ENCODE assay signal across 8 mouse cellular contexts in the genomic region with DNA sequence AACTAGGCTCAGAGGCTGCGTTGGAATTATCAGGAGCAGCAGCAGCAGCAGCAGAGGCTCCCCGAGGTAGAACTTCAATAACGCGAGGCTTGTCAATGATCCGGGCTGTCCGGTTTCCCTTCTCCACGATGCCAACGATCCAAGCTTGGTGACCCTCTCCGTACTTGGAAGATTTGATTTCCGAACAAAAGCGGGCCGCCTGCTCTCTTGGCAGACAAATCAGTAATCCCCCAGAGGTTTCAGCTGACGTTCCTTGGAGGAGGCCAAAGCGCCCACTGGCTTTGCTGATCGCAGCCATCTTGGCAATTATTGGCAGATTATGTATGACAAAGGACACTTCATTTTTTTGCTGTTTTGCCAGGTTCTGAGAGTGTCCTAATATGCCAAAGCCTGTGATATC. TPM values are rescaled to one million over a fixed set of nuclear protein-coding genes. Genes with fewer than 3 reads are reported as not detected.
DNase-seq lines count a peak whose midpoint lies in the region; ATAC-seq and TF ChIP-seq lines count a peak whose summit lies in the region.

No protein-coding gene starts in this region.

- 95% methylated on average over 15 of the region's 15 CpGs for WGBS in heart, embryonic 14.5 days
- WGBS in bone marrow, adult 2 months, result 90% methylated on average over 15 of the region's 15 CpGs
- whole genome bisulfite sequencing in hindbrain, embryonic 11.5 days, result 94% methylated on average over 15 of the region's 15 CpGs
- 96% methylated on average over 15 of the region's 15 CpGs for whole genome bisulfite sequencing in midbrain, embryonic 11.5 days

- H3K9me3 ChIP-seq in heart, embryonic 14.5 days (ENCODE audit: control insufficient read depth, low read length), result peaks cover 5% of the 10 kb centered on the region; the same call in 1 of the 2 replicates
- H3K9me3 ChIP-seq in hindbrain, embryonic 11.5 days (ENCODE audit: control insufficient read depth, low read length), result no peaks in the 10 kb centered on the region
- no peaks in the 10 kb centered on the region; the same call in 1 of the 2 replicates for H3K9me3 ChIP-seq in midbrain, embryonic 11.5 days (ENCODE audit: control insufficient read depth, low read length)

- no peak for DNase-seq in heart, adult 8-10 months (ENCODE audit: low spot score)
- no peak for DNase-seq in hindbrain, embryonic 11.5 days (ENCODE audit: low spot score)
- DNase-seq in midbrain, embryonic 11.5 days (ENCODE audit: low spot score, missing footprints), result peak; percentile 73
- DNase-seq in embryo, embryonic 10 days (ENCODE audit: low spot score), result no peak
- no peak for DNase-seq in yolk sac, embryonic 10.5 days (ENCODE audit: low spot score)

- H3K4me3 ChIP-seq in heart, embryonic 14.5 days (ENCODE audit: control insufficient read depth in 1 of 2, insufficient read depth in 1 of 2, low read depth in 1 of 2, low read length in 2 of 2), result peak overlapping the region in 1 of 2 experiments; percentile 66; a peak in 2 of 4 replicates
- H3K4me3 ChIP-seq in bone marrow, adult 2 months (replicated peaks; ENCODE audit: control insufficient read depth, low read depth, low read length), result peak overlapping the region; percentile 92
- peak overlapping the region; percentile 86; the same call in 1 of the 2 replicates for H3K4me3 ChIP-seq in hindbrain, embryonic 11.5 days (ENCODE audit: low read depth, low read length)
- peak overlapping the region; percentile 82; the same call in 1 of the 2 replicates for H3K4me3 ChIP-seq in midbrain, embryonic 11.5 days (ENCODE audit: low read depth, low read length)

- H3K4me1 ChIP-seq in heart, embryonic 14.5 days (ENCODE audit: control insufficient read depth in 2 of 2, insufficient read depth in 2 of 2, low read length in 2 of 2), result peaks cover 11 to 15% of the 10 kb centered on the region in 2 experiments
- H3K4me1 ChIP-seq in bone marrow, adult 2 months (ENCODE audit: control insufficient read depth, insufficient read depth, low read length), result peaks cover 4% of the 10 kb centered on the region
- no peaks in the 10 kb centered on the region for H3K4me1 ChIP-seq in hindbrain, embryonic 11.5 days (replicated peaks; ENCODE audit: control insufficient read depth, insufficient read depth, low read length)
- peaks cover 11% of the 10 kb centered on the region for H3K4me1 ChIP-seq in midbrain, embryonic 11.5 days (ENCODE audit: control insufficient read depth, insufficient read depth, low read length)

- H3K9ac ChIP-seq in heart, embryonic 14.5 days (ENCODE audit: low read length), result peak overlapping the region; percentile 88
- no peak overlapping the region for H3K9ac ChIP-seq in hindbrain, embryonic 11.5 days (ENCODE audit: low read depth, low read length)
- H3K9ac ChIP-seq in midbrain, embryonic 11.5 days (ENCODE audit: low read length), result no peak overlapping the region

- H3K27ac ChIP-seq in heart, embryonic 14.5 days (replicated peaks in 1 of 2; ENCODE audit: control insufficient read depth in 1 of 2, insufficient read depth in 1 of 2, low read depth in 2 of 2, low read length in 2 of 2), result no peak overlapping the region
- H3K27ac ChIP-seq in bone marrow, adult 2 months (ENCODE audit: control insufficient read depth, insufficient read depth, low read depth, low read length, poor library complexity), result no peak overlapping the region
- H3K27ac ChIP-seq in hindbrain, embryonic 11.5 days (ENCODE audit: low read depth, low read length), result no peak overlapping the region
- no peak overlapping the region for H3K27ac ChIP-seq in midbrain, embryonic 11.5 days (ENCODE audit: low read depth, low read length)

- peaks cover 11% of the 10 kb centered on the region for H3K36me3 ChIP-seq in heart, embryonic 14.5 days (ENCODE audit: control insufficient read depth, insufficient read depth, low read length)
- H3K36me3 ChIP-seq in hindbrain, embryonic 11.5 days (ENCODE audit: control insufficient read depth, insufficient read depth, low read length), result no peaks in the 10 kb centered on the region
- H3K36me3 ChIP-seq in midbrain, embryonic 11.5 days (ENCODE audit: control insufficient read depth, insufficient read depth, low read length), result 0 out of 2 replicates have a peak, but pooled peaks cover 3% of the 10 kb centered on the region

- TF ChIP-seq CTCF in bone marrow, adult 2 months (IDR thresholded peaks at IDR 0.05; ENCODE audit: control insufficient read depth, insufficient read depth, low read length), result no peak

- peak overlapping the region; percentile 86 for H3K4me2 ChIP-seq in heart, embryonic 14.5 days (ENCODE audit: low read length)
- peak overlapping the region; percentile 96; the same call in 1 of the 2 replicates for H3K4me2 ChIP-seq in hindbrain, embryonic 11.5 days (replicated peaks; ENCODE audit: low read depth, low read length)
- peak overlapping the region; percentile 97; the same call in 1 of the 2 replicates for H3K4me2 ChIP-seq in midbrain, embryonic 11.5 days

- no peaks in the 10 kb centered on the region for H3K27me3 ChIP-seq in heart, embryonic 14.5 days (ENCODE audit: control insufficient read depth, insufficient read depth, low read length)
- no peaks in the 10 kb centered on the region for H3K27me3 ChIP-seq in hindbrain, embryonic 11.5 days (ENCODE audit: control insufficient read depth, insufficient read depth, low read length)
- no peaks in the 10 kb centered on the region for H3K27me3 ChIP-seq in midbrain, embryonic 11.5 days (ENCODE audit: control insufficient read depth, insufficient read depth, low read length)

- ATAC-seq in heart, embryonic 14.5 days (ENCODE audit: insufficient number of reproducible peaks, insufficient read depth, low FRiP score, low read depth), result no peak
- no peak for ATAC-seq in hindbrain, embryonic 11.5 days (ENCODE audit: low FRiP score)
- ATAC-seq in midbrain, embryonic 11.5 days (ENCODE audit: low FRiP score), result no peak
- no peak for ATAC-seq in activated CD4-positive, CD25-positive, alpha-beta regulatory T cell, adult 4 months

- no peak for TF ChIP-seq POLR2A in bone marrow, adult 2 months (IDR thresholded peaks at IDR 0.05; ENCODE audit: borderline replicate concordance, control insufficient read depth, low read depth, low read length)

RNA-seq across cellular contexts. Expression of a gene that starts 1.3 kb away (rescaled TPM):
- 69.5 and 74.6 TPM in 2 replicates for polyA plus RNA-seq in heart, embryonic 14.5 days (2014; fragmentation: Nextera tagmentation; extraction: Ambion mirVana)
- total RNA-seq in heart, adult 8-10 months (2022), result 10 to 100 TPM; 24.2 to 31.6 (median 31.0) TPM
- 28.4 and 64.7 TPM in 2 replicates for polyA plus RNA-seq in bone marrow, adult 2 months (2011; ENCODE audit: insufficient read depth, insufficient read length, low replicate concordance, missing spikeins)
- polyA plus RNA-seq in hindbrain, embryonic 11.5 days (2014; fragmentation: Nextera tagmentation; extraction: Ambion mirVana), result 80.8 and 86.6 TPM in 2 replicates
- 79.0 and 84.5 TPM in 2 replicates for polyA plus RNA-seq in midbrain, embryonic 11.5 days (2014; fragmentation: Nextera tagmentation; extraction: Ambion mirVana)
- polyA plus RNA-seq in activated CD4-positive, CD25-positive, alpha-beta regulatory T cell, adult 4 months (2017; shearing (Covaris generic)), result 10 to 100 TPM; 29.9 to 31.3 TPM

RNA-seq across cellular contexts. Expression of a gene that starts 12.1 kb away (rescaled TPM):
- polyA plus RNA-seq in heart, embryonic 14.5 days (2014; fragmentation: Nextera tagmentation; extraction: Ambion mirVana), result 168 and 172 TPM in 2 replicates
- total RNA-seq in heart, adult 8-10 months (2022), result 10 to 100 TPM; 40.5 to 45.6 (median 40.9) TPM
- polyA plus RNA-seq in bone marrow, adult 2 months (2011; ENCODE audit: insufficient read depth, insufficient read length, low replicate concordance, missing spikeins), result 23.2 and 50.6 TPM in 2 replicates
- polyA plus RNA-seq in hindbrain, embryonic 11.5 days (2014; fragmentation: Nextera tagmentation; extraction: Ambion mirVana), result 193 and 214 TPM in 2 replicates
- 235 and 254 TPM in 2 replicates for polyA plus RNA-seq in midbrain, embryonic 11.5 days (2014; fragmentation: Nextera tagmentation; extraction: Ambion mirVana)
- 10 to 100 TPM; 48.1 to 69.5 TPM for polyA plus RNA-seq in activated CD4-positive, CD25-positive, alpha-beta regulatory T cell, adult 4 months (2017; shearing (Covaris generic))

RNA-seq across cellular contexts. Expression of a gene that starts 23.5 kb away (rescaled TPM):
- polyA plus RNA-seq in heart, embryonic 14.5 days (2014; fragmentation: Nextera tagmentation; extraction: Ambion mirVana), result 1.2 and 1.5 TPM in 2 replicates
- 1 to 10 TPM; 1.1 to 2.0 (median 1.6) TPM for total RNA-seq in heart, adult 8-10 months (2022)
- 11.9 and 51.9 TPM in 2 replicates for polyA plus RNA-seq in bone marrow, adult 2 months (2011; ENCODE audit: insufficient read depth, insufficient read length, low replicate concordance, missing spikeins)
- polyA plus RNA-seq in hindbrain, embryonic 11.5 days (2014; fragmentation: Nextera tagmentation; extraction: Ambion mirVana), result 0.54 and 0.56 TPM in 2 replicates
- 0.63 and 0.69 TPM in 2 replicates for polyA plus RNA-seq in midbrain, embryonic 11.5 days (2014; fragmentation: Nextera tagmentation; extraction: Ambion mirVana)
- polyA plus RNA-seq in activated CD4-positive, CD25-positive, alpha-beta regulatory T cell, adult 4 months (2017; shearing (Covaris generic)), result 100 to 1,000 TPM; 149 to 232 TPM

RNA-seq across cellular contexts. Expression of a gene that starts 28.5 kb away (rescaled TPM):
- 26.8 and 31.4 TPM in 2 replicates for polyA plus RNA-seq in heart, embryonic 14.5 days (2014; fragmentation: Nextera tagmentation; extraction: Ambion mirVana)
- total RNA-seq in heart, adult 8-10 months (2022), result 10 to 100 TPM; 15.3 to 21.7 (median 17.1) TPM
- polyA plus RNA-seq in bone marrow, adult 2 months (2011; ENCODE audit: insufficient read depth, insufficient read length, low replicate concordance, missing spikeins), result 10.6 and 13.1 TPM in 2 replicates
- 53.2 and 54.0 TPM in 2 replicates for polyA plus RNA-seq in hindbrain, embryonic 11.5 days (2014; fragmentation: Nextera tagmentation; extraction: Ambion mirVana)
- 49.3 and 54.0 TPM in 2 replicates for polyA plus RNA-seq in midbrain, embryonic 11.5 days (2014; fragmentation: Nextera tagmentation; extraction: Ambion mirVana)
- polyA plus RNA-seq in activated CD4-positive, CD25-positive, alpha-beta regulatory T cell, adult 4 months (2017; shearing (Covaris generic)), result 1 to 10 TPM in 1 of 2 experiments, under 1 TPM in 1; 0.29 to 1.1 TPM

RNA-seq across cellular contexts. Expression of a gene that starts 39.6 kb away (rescaled TPM):
- 22.2 and 25.3 TPM in 2 replicates for polyA plus RNA-seq in heart, embryonic 14.5 days (2014; fragmentation: Nextera tagmentation; extraction: Ambion mirVana)
- total RNA-seq in heart, adult 8-10 months (2022), result 1 to 10 TPM; 2.1 to 3.9 (median 2.6) TPM
- 76.8 and 153 TPM in 2 replicates for polyA plus RNA-seq in bone marrow, adult 2 months (2011; ENCODE audit: insufficient read depth, insufficient read length, low replicate concordance, missing spikeins)
- 23.7 and 30.0 TPM in 2 replicates for polyA plus RNA-seq in hindbrain, embryonic 11.5 days (2014; fragmentation: Nextera tagmentation; extraction: Ambion mirVana)
- 24.6 and 29.8 TPM in 2 replicates for polyA plus RNA-seq in midbrain, embryonic 11.5 days (2014; fragmentation: Nextera tagmentation; extraction: Ambion mirVana)
- 100 to 1,000 TPM; 811 to 836 TPM for polyA plus RNA-seq in activated CD4-positive, CD25-positive, alpha-beta regulatory T cell, adult 4 months (2017; shearing (Covaris generic))
